Mouse (Mus musculus) left cerebral cortex, postnatal 25 days (tissue): Measurements from ENCODE around the gene Foxf2. TPM values are rescaled to one million over a fixed set of nuclear protein-coding genes. Genes with fewer than 3 reads are reported as not detected.

Experiments
- DNase-seq, 2 experiments: peaks; one replicate each; pipeline ENCODE4 v3.0.0; 2022; ENCODE audit warnings: low spot score in 2 of 2, mixed read lengths in 1 of 2
- intact Hi-C: fragments of 180-260 bp; cut with DNase I; formaldehyde crosslinking; loops from one replicate; pipeline ENCODE4 v1.15.1; 2025
- microRNA-seq, 2 experiments: library from miRNA; unstranded; fragments of <30 nt; microRNA quantifications; one replicate each; pipeline ENCODE4 v1.2.0; 2022
- total RNA-seq, 2 experiments: library from RNA; stranded (reverse); gene quantifications; 2 replicates each; pipeline ENCODE4 v1.2.3; 2021

The Foxf2 gene
- total RNA-seq, 2 experiments from 2014 or later, result 5.1 TPM

- no peak for DNase-seq
- intact Hi-C loops, result no loop called here
Measured at GRCm38 (mm10) chr13:31661211-31661610, 35.6 kb downstream of the Foxf2 start.

- no peak for DNase-seq
- intact Hi-C loops, result no loop called here
Measured at GRCm38 (mm10) chr13:31665376-31665775, 39.8 kb downstream of the Foxf2 start.

- intact Hi-C loops, result no loop called here
- no peak for DNase-seq
Measured at GRCm38 (mm10) chr13:31667919-31668524, 42.4 kb downstream of the Foxf2 start.

- intact Hi-C loops, result no loop called here
- DNase-seq, result peak in 1 of 2 experiments; percentile 8
Measured at GRCm38 (mm10) chr13:31672093-31672492, 46.5 kb downstream of the Foxf2 start.

Small RNA genes within 50 kb of the gene (microRNA-seq; reads per million reads assigned to microRNA genes)
- 0 reads per million in 2 experiments for gene Gm27516

Other genes starting within 250 kb of the Foxf2 start
- gene Foxq1, start 69.7 kb upstream of the Foxf2 start, total RNA-seq, result 1 to 10 TPM; 2.1 to 2.5 TPM
- under 1 TPM; 0.53 to 0.98 TPM for gene A530084C06Rik, start 66.5 kb upstream of the Foxf2 start, total RNA-seq
- 1 to 10 TPM; 5.5 to 6.6 TPM for gene Foxc1, start 180.8 kb downstream of the Foxf2 start, total RNA-seq